Mouse (Mus musculus): ENCODE measurements around the gene Slpi. TPM values are rescaled to one million over a fixed set of nuclear protein-coding genes. Genes with fewer than 3 reads are reported as not detected.
"Not testable (repeated sequence)": the region's sequence is repeated elsewhere in the genome, so short reads cannot be mapped to it uniquely, and the experiment has no call there.

Slpi gene
- polyA plus RNA-seq, 1 experiment from 2014 or later, result 0.76 TPM

GRCm38 (mm10) chr2:164359668-164360067 is 29.2 kb downstream of the Slpi start:
- Histone ChIP-seq H3K27ac (replicated peaks; ENCODE audit: low read depth, low read length) (no peak overlapping the region), H3K4me1 (ENCODE audit: control insufficient read depth, insufficient read depth, low read length) (no peaks in the 10 kb centered on the region), H3K36me3 (ENCODE audit: control insufficient read depth, insufficient read depth, low read length) (no peaks in the 10 kb centered on the region), H3K9me3 (ENCODE audit: control insufficient read depth, low read length) (no peaks in the 10 kb centered on the region), H3K4me2 (ENCODE audit: low read depth, severe bottlenecking) (no peak overlapping the region), H3K4me3 (ENCODE audit: low read depth, low read length) (no peak overlapping the region), H3K9ac (ENCODE audit: low read length) (no peak overlapping the region), H3K27me3 (ENCODE audit: control insufficient read depth, insufficient read depth, low read length) (no peaks in the 10 kb centered on the region)
- DNase-seq (ENCODE audit: low spot score), result no peak
- WGBS, result 76% methylated on average over 5 of the region's 5 CpGs
- no peak for ATAC-seq (ENCODE audit: insufficient number of reproducible peaks, low FRiP score, low TSS enrichment, low read depth)

DNA sequence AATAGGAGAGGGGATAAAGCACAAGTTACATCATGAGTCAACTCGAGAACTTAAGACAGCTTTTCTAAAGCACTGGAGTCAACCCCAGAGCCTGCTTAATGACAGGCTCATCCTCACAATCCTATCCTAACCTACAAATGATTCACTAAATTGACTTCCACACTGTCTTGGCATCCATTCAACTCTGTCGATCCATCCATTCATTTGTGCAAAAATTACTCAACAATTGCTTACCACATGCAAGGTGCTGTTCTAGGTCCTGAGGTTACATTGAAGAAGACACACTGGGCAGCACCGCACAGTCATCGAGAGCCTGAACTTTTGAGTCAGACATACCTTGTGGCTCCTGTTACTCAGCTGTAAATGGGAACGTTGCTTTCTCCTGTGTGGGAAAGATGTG is 29.9 kb downstream of the Slpi start:
- no peak for DNase-seq (ENCODE audit: low spot score)

GRCm38 (mm10) chr2:164358373-164358772 is 30.5 kb downstream of the Slpi start:
- 82% methylated on average over 3 of the region's 3 CpGs for whole genome bisulfite sequencing
- ATAC-seq (ENCODE audit: insufficient number of reproducible peaks, low FRiP score, low TSS enrichment, low read depth) (no peak), DNase-seq (ENCODE audit: low spot score) (no peak)

More for the DNA sequence above, 29.9 kb downstream of the Slpi start:
- Histone ChIP-seq H3K4me3 (ENCODE audit: low read depth, low read length) (no peak overlapping the region), H3K4me1 (ENCODE audit: control insufficient read depth, insufficient read depth, low read length) (no peaks in the 10 kb centered on the region), H3K27ac (replicated peaks; ENCODE audit: low read depth, low read length) (no peak overlapping the region), H3K36me3 (ENCODE audit: control insufficient read depth, insufficient read depth, low read length) (no peaks in the 10 kb centered on the region), H3K4me2 (ENCODE audit: low read depth, severe bottlenecking) (no peak overlapping the region), H3K9ac (ENCODE audit: low read length) (no peak overlapping the region), H3K9me3 (ENCODE audit: control insufficient read depth, low read length) (no peaks in the 10 kb centered on the region), H3K27me3 (ENCODE audit: control insufficient read depth, insufficient read depth, low read length) (no peaks in the 10 kb centered on the region)
- WGBS, result 82% methylated on average over 5 of the region's 5 CpGs
- no peak for ATAC-seq (ENCODE audit: insufficient number of reproducible peaks, low FRiP score, low TSS enrichment, low read depth)

DNA sequence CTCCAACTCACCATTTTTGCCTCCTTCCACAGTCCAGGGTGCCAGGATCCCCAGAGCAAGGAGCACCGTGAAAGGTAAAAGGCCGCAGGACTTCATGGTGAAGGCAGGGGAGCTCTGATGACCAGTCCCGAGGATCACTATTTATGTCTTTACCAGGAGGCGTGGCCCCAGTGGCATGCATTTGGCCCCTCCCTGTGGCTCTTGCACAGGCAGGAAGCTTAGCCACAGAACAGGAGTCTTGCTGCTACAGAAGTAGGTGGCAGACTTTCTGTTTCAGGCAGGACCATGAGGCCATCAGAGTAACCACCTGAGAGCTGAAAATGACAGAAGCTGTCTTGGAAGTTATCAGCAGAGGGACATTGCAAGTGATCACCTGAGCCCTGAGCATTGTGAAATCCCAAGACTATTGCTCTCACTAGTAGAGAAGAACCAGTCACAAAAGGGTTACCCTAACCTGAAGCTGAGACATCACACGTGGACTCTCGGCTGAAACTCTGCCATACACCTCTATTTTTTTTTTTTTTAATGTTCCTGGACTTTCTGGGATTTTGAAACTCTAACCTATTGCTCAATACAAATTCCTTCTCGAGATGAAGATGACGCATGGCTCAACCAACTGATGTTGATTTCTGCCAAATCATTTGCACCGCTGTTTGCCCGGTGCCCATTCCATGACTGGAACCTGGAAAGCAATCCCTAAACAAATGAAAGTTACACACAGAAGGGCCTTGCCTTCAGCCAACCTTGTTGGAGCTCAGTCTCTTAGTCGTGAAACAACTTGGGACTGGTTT is 32.5 kb downstream of the Slpi start:
- ATAC-seq (ENCODE audit: insufficient number of reproducible peaks, low FRiP score, low TSS enrichment, low read depth) (no peak), DNase-seq (ENCODE audit: low spot score) (no peak)
- Histone ChIP-seq H3K9me3 (ENCODE audit: control insufficient read depth, low read length) (no peaks in the 10 kb centered on the region), H3K9ac (ENCODE audit: low read length) (no peak overlapping the region), H3K27me3 (ENCODE audit: control insufficient read depth, insufficient read depth, low read length) (no peaks in the 10 kb centered on the region), H3K36me3 (ENCODE audit: control insufficient read depth, insufficient read depth, low read length) (no peaks in the 10 kb centered on the region), H3K4me2 (ENCODE audit: low read depth, severe bottlenecking) (no peak overlapping the region), H3K4me1 (ENCODE audit: control insufficient read depth, insufficient read depth, low read length) (no peaks in the 10 kb centered on the region), H3K4me3 (ENCODE audit: low read depth, low read length) (no peak overlapping the region), H3K27ac (replicated peaks; ENCODE audit: low read depth, low read length) (no peak overlapping the region)
- WGBS, result 75% methylated on average over 11 of the region's 11 CpGs

More at GRCm38 (mm10) chr2:164358373-164358772, 30.5 kb downstream of the Slpi start:
- Histone ChIP-seq H3K9ac (ENCODE audit: low read length) (no peak overlapping the region), H3K27ac (replicated peaks; ENCODE audit: low read depth, low read length) (no peak overlapping the region), H3K4me2 (ENCODE audit: low read depth, severe bottlenecking) (no peak overlapping the region), H3K27me3 (ENCODE audit: control insufficient read depth, insufficient read depth, low read length) (no peaks in the 10 kb centered on the region), H3K4me3 (ENCODE audit: low read depth, low read length) (no peak overlapping the region), H3K9me3 (ENCODE audit: control insufficient read depth, low read length) (no peaks in the 10 kb centered on the region), H3K4me1 (ENCODE audit: control insufficient read depth, insufficient read depth, low read length) (no peaks in the 10 kb centered on the region), H3K36me3 (ENCODE audit: control insufficient read depth, insufficient read depth, low read length) (no peaks in the 10 kb centered on the region)

GRCm38 (mm10) chr2:164353356-164353755 is 35.5 kb downstream of the Slpi start:
- H3K4me3 ChIP-seq (ENCODE audit: low read depth, low read length), result no peak overlapping the region
- DNase-seq (ENCODE audit: low spot score), result no peak

GRCm38 (mm10) chr2:164352697-164353096 is 36.2 kb downstream of the Slpi start:
- Histone ChIP-seq H3K4me2 (ENCODE audit: low read depth, severe bottlenecking) (no peak overlapping the region), H3K27me3 (ENCODE audit: control insufficient read depth, insufficient read depth, low read length) (no peaks in the 10 kb centered on the region), H3K4me1 (ENCODE audit: control insufficient read depth, insufficient read depth, low read length) (no peaks in the 10 kb centered on the region), H3K9ac (ENCODE audit: low read length) (no peak overlapping the region), H3K36me3 (ENCODE audit: control insufficient read depth, insufficient read depth, low read length) (no peaks in the 10 kb centered on the region), H3K27ac (replicated peaks; ENCODE audit: low read depth, low read length) (no peak overlapping the region), H3K9me3 (ENCODE audit: control insufficient read depth, low read length) (no peaks in the 10 kb centered on the region), H3K4me3 (ENCODE audit: low read depth, low read length) (no peak overlapping the region)
- no peak for DNase-seq (ENCODE audit: low spot score)
- 86% methylated on average over 3 of the region's 3 CpGs for WGBS
- ATAC-seq (ENCODE audit: insufficient number of reproducible peaks, low FRiP score, low TSS enrichment, low read depth), result no peak

More at GRCm38 (mm10) chr2:164353356-164353755, 35.5 kb downstream of the Slpi start:
- Histone ChIP-seq H3K36me3 (ENCODE audit: control insufficient read depth, insufficient read depth, low read length) (no peaks in the 10 kb centered on the region), H3K4me2 (ENCODE audit: low read depth, severe bottlenecking) (no peak overlapping the region), H3K9me3 (ENCODE audit: control insufficient read depth, low read length) (no peaks in the 10 kb centered on the region), H3K4me1 (ENCODE audit: control insufficient read depth, insufficient read depth, low read length) (no peaks in the 10 kb centered on the region), H3K27ac (replicated peaks; ENCODE audit: low read depth, low read length) (no peak overlapping the region), H3K27me3 (ENCODE audit: control insufficient read depth, insufficient read depth, low read length) (no peaks in the 10 kb centered on the region), H3K9ac (ENCODE audit: low read length) (no peak overlapping the region)
- 88% methylated on average over 11 of the region's 11 CpGs for WGBS
- ATAC-seq (ENCODE audit: insufficient number of reproducible peaks, low FRiP score, low TSS enrichment, low read depth), result no peak

- H3K9ac ChIP-seq (ENCODE audit: low read length), result no peak overlapping the region
- DNase-seq (ENCODE audit: low spot score) (peak; percentile 61), ATAC-seq (ENCODE audit: insufficient number of reproducible peaks, low FRiP score, low TSS enrichment, low read depth) (no peak)
- H3K27me3 ChIP-seq (ENCODE audit: control insufficient read depth, insufficient read depth, low read length), result no peaks in the 10 kb centered on the region
- no peaks in the 10 kb centered on the region for H3K4me1 ChIP-seq (ENCODE audit: control insufficient read depth, insufficient read depth, low read length)
- no peaks in the 10 kb centered on the region for H3K9me3 ChIP-seq (ENCODE audit: control insufficient read depth, low read length)
- H3K4me3 ChIP-seq (ENCODE audit: low read depth, low read length), result no peak overlapping the region
- H3K4me2 ChIP-seq (ENCODE audit: low read depth, severe bottlenecking), result no peak overlapping the region
- WGBS, result 91% methylated on average over 3 of the region's 3 CpGs
- no peaks in the 10 kb centered on the region for H3K36me3 ChIP-seq (ENCODE audit: control insufficient read depth, insufficient read depth, low read length)
- H3K27ac ChIP-seq (replicated peaks; ENCODE audit: low read depth, low read length), result no peak overlapping the region
Measured at GRCm38 (mm10) chr2:164348980-164349379, 39.9 kb downstream of the Slpi start.

DNA sequence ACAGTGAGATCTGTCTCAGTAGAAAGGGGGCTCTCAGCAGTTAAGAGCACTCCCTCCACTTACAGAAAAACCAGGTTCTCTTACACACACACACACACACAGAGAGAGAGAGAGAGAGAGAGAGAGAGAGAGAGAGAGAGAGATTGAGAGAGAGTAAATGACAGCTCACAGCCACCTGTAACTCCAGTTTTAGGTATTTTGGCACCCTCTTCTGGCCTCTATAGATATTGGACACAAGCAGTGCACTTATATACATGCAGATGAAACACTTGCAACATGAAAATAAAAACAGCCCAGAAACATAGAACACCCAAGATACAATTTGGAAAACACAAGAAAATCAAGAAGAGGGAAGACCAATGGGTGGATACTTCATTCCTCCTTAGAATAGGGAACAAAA is 41.2 kb downstream of the Slpi start:
- H3K9ac ChIP-seq (ENCODE audit: low read length); H3K9me3 ChIP-seq (ENCODE audit: control insufficient read depth, low read length); H3K4me3 ChIP-seq (ENCODE audit: low read depth, low read length); ATAC-seq (ENCODE audit: insufficient number of reproducible peaks, low FRiP score, low TSS enrichment, low read depth); H3K27ac ChIP-seq (replicated peaks; ENCODE audit: low read depth, low read length); H3K36me3 ChIP-seq (ENCODE audit: control insufficient read depth, insufficient read depth, low read length); H3K4me1 ChIP-seq (ENCODE audit: control insufficient read depth, insufficient read depth, low read length); DNase-seq (ENCODE audit: low spot score); H3K27me3 ChIP-seq (ENCODE audit: control insufficient read depth, insufficient read depth, low read length); H3K4me2 ChIP-seq (ENCODE audit: low read depth, severe bottlenecking): not testable (repeated sequence)

GRCm38 (mm10) chr2:164343732-164344131 is 45.2 kb downstream of the Slpi start:
- not testable (repeated sequence) for H3K27me3 ChIP-seq (ENCODE audit: control insufficient read depth, insufficient read depth, low read length); H3K4me2 ChIP-seq (ENCODE audit: low read depth, severe bottlenecking); DNase-seq (ENCODE audit: low spot score); ATAC-seq (ENCODE audit: insufficient number of reproducible peaks, low FRiP score, low TSS enrichment, low read depth); H3K4me3 ChIP-seq (ENCODE audit: low read depth, low read length); H3K4me1 ChIP-seq (ENCODE audit: control insufficient read depth, insufficient read depth, low read length); H3K27ac ChIP-seq (replicated peaks; ENCODE audit: low read depth, low read length); H3K36me3 ChIP-seq (ENCODE audit: control insufficient read depth, insufficient read depth, low read length); H3K9ac ChIP-seq (ENCODE audit: low read length); H3K9me3 ChIP-seq (ENCODE audit: control insufficient read depth, low read length)
- 86% methylated on average over 1 of the region's 1 CpGs for WGBS

Measured in limb, embryonic 11.5 days (tissue).